Mouse (Mus musculus): Measurements from ENCODE around the gene Tspan33. TPM values are rescaled to one million over a fixed set of nuclear protein-coding genes. Genes with fewer than 3 reads are reported as not detected.

The Tspan33 gene
- total RNA-seq, 2 experiments from 2014 or later, result 2.9 to 3.8 TPM

- no peak for DNase-seq
- intact Hi-C loops (cut with DNase I; ENCODE audit: low total_unique reads), result no loop called here
Observed at GRCm38 (mm10) chr6:29695975-29696374, 2.0 kb downstream of the Tspan33 start.

GRCm38 (mm10) chr6:29697139-29697538 is 3.1 kb downstream of the Tspan33 start:
- intact Hi-C loops (cut with DNase I; ENCODE audit: low total_unique reads), result no loop called here
- no peak for DNase-seq

GRCm38 (mm10) chr6:29697548-29697947 is 3.5 kb downstream of the Tspan33 start:
- no peak for DNase-seq
- intact Hi-C loops (cut with DNase I; ENCODE audit: low total_unique reads), result no loop called here

- no peak for DNase-seq
- intact Hi-C loops (cut with DNase I; ENCODE audit: low total_unique reads), result no loop called here
Observed at GRCm38 (mm10) chr6:29699085-29699745, 5.2 kb downstream of the Tspan33 start.

- no peak for DNase-seq
- intact Hi-C loops (cut with DNase I; ENCODE audit: low total_unique reads), result no loop called here
Observed at GRCm38 (mm10) chr6:29701051-29701450, 7.0 kb downstream of the Tspan33 start.

GRCm38 (mm10) chr6:29702126-29702525 is 8.1 kb downstream of the Tspan33 start:
- intact Hi-C loops (cut with DNase I; ENCODE audit: low total_unique reads), result no loop called here
- DNase-seq, result no peak

- intact Hi-C loops (cut with DNase I; ENCODE audit: low total_unique reads), result no loop called here
- DNase-seq, result no peak
Observed at GRCm38 (mm10) chr6:29704143-29704542, 10.1 kb downstream of the Tspan33 start.

GRCm38 (mm10) chr6:29707902-29708301 is 13.9 kb downstream of the Tspan33 start:
- no peak for DNase-seq
- intact Hi-C loops (cut with DNase I; ENCODE audit: low total_unique reads), result loop anchor here (5.0 kb wide), 1 partner anchor 109 kb away; no protein-coding TSS in a partner anchor

GRCm38 (mm10) chr6:29711318-29711717 is 17.3 kb downstream of the Tspan33 start:
- intact Hi-C loops (cut with DNase I; ENCODE audit: low total_unique reads), result loop anchor here (2.0 kb wide), 1 partner anchor 47 kb away; no protein-coding TSS in a partner anchor
- no peak for DNase-seq

GRCm38 (mm10) chr6:29712011-29712584 is 18.1 kb downstream of the Tspan33 start:
- DNase-seq, result no peak
- intact Hi-C loops (cut with DNase I; ENCODE audit: low total_unique reads), result no loop called here

GRCm38 (mm10) chr6:29716624-29717365 is 22.8 kb downstream of the Tspan33 start:
- intact Hi-C loops (cut with DNase I; ENCODE audit: low total_unique reads), result no loop called here
- DNase-seq, result no peak

GRCm38 (mm10) chr6:29717541-29717940 is 23.5 kb downstream of the Tspan33 start:
- intact Hi-C loops (cut with DNase I; ENCODE audit: low total_unique reads), result no loop called here
- DNase-seq, result no peak

GRCm38 (mm10) chr6:29717952-29718521 is 24.0 kb downstream of the Tspan33 start:
- intact Hi-C loops (cut with DNase I; ENCODE audit: low total_unique reads), result no loop called here
- DNase-seq, result peak; percentile 45

- intact Hi-C loops (cut with DNase I; ENCODE audit: low total_unique reads), result no loop called here
- DNase-seq, result peak; percentile 65
Observed at GRCm38 (mm10) chr6:29718894-29719329, 24.9 kb downstream of the Tspan33 start.

GRCm38 (mm10) chr6:29721890-29722289 is 27.9 kb downstream of the Tspan33 start:
- no peak for DNase-seq
- intact Hi-C loops (cut with DNase I; ENCODE audit: low total_unique reads), result no loop called here

GRCm38 (mm10) chr6:29726576-29727200 is 32.7 kb downstream of the Tspan33 start:
- no peak for DNase-seq
- intact Hi-C loops (cut with DNase I; ENCODE audit: low total_unique reads), result no loop called here

- no peak for DNase-seq
- intact Hi-C loops (cut with DNase I; ENCODE audit: low total_unique reads), result no loop called here
Observed at GRCm38 (mm10) chr6:29728035-29728434, 34.0 kb downstream of the Tspan33 start.

GRCm38 (mm10) chr6:29729491-29729890 is 35.5 kb downstream of the Tspan33 start:
- intact Hi-C loops (cut with DNase I; ENCODE audit: low total_unique reads), result no loop called here
- no peak for DNase-seq

- DNase-seq, result peak; percentile 82
- intact Hi-C loops (cut with DNase I; ENCODE audit: low total_unique reads), result no loop called here
Observed at GRCm38 (mm10) chr6:29735336-29735688, 41.3 kb downstream of the Tspan33 start, which contains the start of gene Smo. Gene Smo (plus strand): TSS chr6:29735503.
